Mouse (Mus musculus) MEL (cell line): ENCODE results near the gene Garnl3. TPM values are rescaled to one million over a fixed set of nuclear protein-coding genes. Genes with fewer than 3 reads are reported as not detected.
"Not testable (repeated sequence)": the region's sequence is repeated elsewhere in the genome, so short reads cannot be mapped to it uniquely, and the experiment has no call there.

Source experiments
- DNase-seq: peaks from one replicate; pipeline ENCODE4 v3.0.0; 2011; ENCODE audit warnings: low read depth, low spot score
- H3K27ac ChIP-seq: 2 replicates; pipeline ENCODE4 v1.5.1; 2012; ENCODE audit warnings: low read depth, mild to moderate bottlenecking, control low read depth, low read length, moderate library complexity; ENCODE audit not compliant: control insufficient read depth
- H3K27me3 ChIP-seq, 2 experiments: fragments of 150-350 bp in 1 of 2; sonication (generic) in 1 of 2; 2 replicates each; pipeline ENCODE4 v1.6.1; 2012; ENCODE audit warnings: low read length in 2 of 2, mild to moderate bottlenecking in 2 of 2, improper control_type of control experiment in 1 of 2, moderate library complexity in 1 of 2; ENCODE audit not compliant: insufficient read depth in 2 of 2, control insufficient read depth in 1 of 2
- H3K36me3 ChIP-seq, 2 experiments: 2 replicates each; pipeline ENCODE4 v1.6.1; 2012 to 2014; ENCODE audit warnings: low read length in 2 of 2, improper control_type of control experiment in 1 of 2, inconsistent platforms in 1 of 2, mild to moderate bottlenecking in 1 of 2; ENCODE audit not compliant: insufficient read depth in 2 of 2, control insufficient read depth in 1 of 2
- H3K4me1 ChIP-seq, 2 experiments: fragments of 150-350 bp in 1 of 2; sonication (generic) in 1 of 2; 2 replicates each; pipeline ENCODE4 v1.6.1; 2012; ENCODE audit warnings: low read length in 2 of 2, improper control_type of control experiment in 1 of 2, mild to moderate bottlenecking in 1 of 2; ENCODE audit not compliant: insufficient read depth in 2 of 2, control insufficient read depth in 1 of 2
- H3K4me3 ChIP-seq, 2 experiments: fragments of 150-350 bp in 1 of 2; sonication (generic) in 1 of 2; 2 replicates each; pipeline ENCODE4 v1.5.1; 2012; ENCODE audit warnings: low read depth in 2 of 2, low read length in 2 of 2, mild to moderate bottlenecking in 2 of 2, moderate library complexity in 2 of 2, control low read depth in 1 of 2, improper control_type of control experiment in 1 of 2; ENCODE audit not compliant: control insufficient read depth in 1 of 2, insufficient read depth in 1 of 2
- H3K79me2 ChIP-seq: 2 replicates; pipeline ENCODE4 v1.6.1; 2012; ENCODE audit warnings: mild to moderate bottlenecking, low read length, moderate library complexity; ENCODE audit not compliant: control insufficient read depth, poor library complexity, insufficient read depth
- H3K9ac ChIP-seq: 2 replicates; pipeline ENCODE4 v1.6.1; 2012; ENCODE audit warnings: low read depth, mild to moderate bottlenecking, control low read depth, low read length, moderate library complexity; ENCODE audit not compliant: control insufficient read depth, poor library complexity, severe bottlenecking
- H3K9me3 ChIP-seq: fragments of 150-350 bp; sonication (generic); replicated peaks from 2 replicates; pipeline ENCODE4 v1.6.1; 2012; ENCODE audit warnings: mild to moderate bottlenecking, low read length, improper control_type of control experiment, moderate library complexity; ENCODE audit not compliant: insufficient read depth
- EP300 ChIP-seq, 2 experiments: IDR thresholded peaks; 2 replicates each; pipeline ENCODE4 v1.6.1; 2011; ENCODE audit warnings: improper control_type of control experiment in 2 of 2, low read length in 2 of 2, low read depth in 1 of 2, mild to moderate bottlenecking in 1 of 2
- ETS1 ChIP-seq: IDR thresholded peaks from 2 replicates; pipeline ENCODE4 v1.6.1; 2012; ENCODE audit warnings: low read depth, mild to moderate bottlenecking, inconsistent platforms, low read length, improper control_type of control experiment, moderate library complexity
- GABPA ChIP-seq: IDR thresholded peaks from 2 replicates; pipeline ENCODE4 v1.6.1; 2012; ENCODE audit warnings: low read depth, mild to moderate bottlenecking, inconsistent platforms, low read length, improper control_type of control experiment, moderate library complexity
- HCFC1 ChIP-seq: IDR thresholded peaks from 2 replicates; pipeline ENCODE4 v1.6.1; 2012; ENCODE audit warnings: low read depth, mild to moderate bottlenecking, inconsistent platforms, low read length, improper control_type of control experiment, moderate library complexity
- JUND ChIP-seq: IDR thresholded peaks from 2 replicates; pipeline ENCODE4 v1.6.1; 2011; ENCODE audit warnings: low read depth, mild to moderate bottlenecking, improper control_type of control experiment, low read length
- KAT2A ChIP-seq: conservative IDR thresholded peaks from 2 replicates; pipeline ENCODE4 v1.6.1; 2012; ENCODE audit warnings: low read depth, low read length, improper control_type of control experiment, inconsistent platforms
- MAX ChIP-seq: IDR thresholded peaks from 2 replicates; pipeline ENCODE4 v1.6.1; 2011; ENCODE audit warnings: low read length, improper control_type of control experiment
- MAZ ChIP-seq: IDR thresholded peaks from 2 replicates; pipeline ENCODE4 v1.6.1; 2012; ENCODE audit warnings: low read depth, mild to moderate bottlenecking, inconsistent platforms, low read length, improper control_type of control experiment
- MXI1 ChIP-seq: IDR thresholded peaks from 2 replicates; pipeline ENCODE4 v1.6.1; 2011; ENCODE audit warnings: mild to moderate bottlenecking, low read depth, low read length, improper control_type of control experiment
- MYC ChIP-seq: IDR thresholded peaks from 2 replicates; pipeline ENCODE4 v1.6.1; 2011; ENCODE audit warnings: low read depth, mild to moderate bottlenecking, low read length, improper control_type of control experiment, moderate library complexity
- NELFE ChIP-seq: IDR thresholded peaks from 2 replicates; pipeline ENCODE4 v1.6.1; 2011; ENCODE audit warnings: low read depth, low read length, improper control_type of control experiment
- NRF1 ChIP-seq: IDR thresholded peaks from 2 replicates; pipeline ENCODE4 v1.6.1; 2014; ENCODE audit warnings: low read depth, mild to moderate bottlenecking, inconsistent platforms, low read length, improper control_type of control experiment, moderate library complexity; ENCODE audit not compliant: poor library complexity, insufficient read depth, severe bottlenecking
- POLR2AphosphoS2 ChIP-seq: IDR thresholded peaks from 2 replicates; pipeline ENCODE4 v1.6.1; 2011; ENCODE audit warnings: low read length, improper control_type of control experiment
- TAL1 ChIP-seq: IDR thresholded peaks from 2 replicates; pipeline ENCODE4 v1.6.1; 2012; ENCODE audit warnings: mild to moderate bottlenecking, inconsistent platforms, low read length, moderate library complexity, mixed read lengths
- TCF12 ChIP-seq: IDR thresholded peaks from 2 replicates; pipeline ENCODE4 v1.6.1; 2014; ENCODE audit warnings: low read depth, mild to moderate bottlenecking, inconsistent platforms, low read length, improper control_type of control experiment, moderate library complexity
- USF1 ChIP-seq: IDR thresholded peaks from 2 replicates; pipeline ENCODE4 v1.6.1; 2014; ENCODE audit warnings: low read depth, mild to moderate bottlenecking, inconsistent platforms, low read length, improper control_type of control experiment, moderate library complexity
- USF2 ChIP-seq, 2 experiments: IDR thresholded peaks; 2 replicates each; pipeline ENCODE4 v1.6.1; 2011 to 2012; ENCODE audit warnings: improper control_type of control experiment in 2 of 2, low read length in 2 of 2, borderline replicate concordance in 1 of 2, inconsistent platforms in 1 of 2, low read depth in 1 of 2, mild to moderate bottlenecking in 1 of 2; ENCODE audit not compliant: insufficient read depth in 1 of 2
- ZMIZ1 ChIP-seq: IDR thresholded peaks from 2 replicates; pipeline ENCODE4 v1.6.1; 2012; ENCODE audit warnings: low read depth, mild to moderate bottlenecking, inconsistent platforms, low read length, improper control_type of control experiment, moderate library complexity
- ZNF384 ChIP-seq: IDR thresholded peaks from 2 replicates; pipeline ENCODE4 v1.6.1; 2012; ENCODE audit warnings: low read depth, mild to moderate bottlenecking, inconsistent platforms, low read length, improper control_type of control experiment
- polyA plus RNA-seq, 2 experiments: library from polyadenylated mRNA; stranded (reverse) in 1 of 2; unstranded in 1 of 2; fragments of >175 nt in 1 of 2; fragments of >200 nt in 1 of 2; gene quantifications; 2 replicates each; pipeline versions ENCODE4 v1.2.1 to v1.2.4; 2012; ENCODE audit warnings: low replicate concordance in 2 of 2, low read depth in 1 of 2; ENCODE audit not compliant: insufficient read length in 2 of 2, insufficient read depth in 1 of 2, missing spikeins in 1 of 2
- total RNA-seq: library from RNA; depleted of rRNA; stranded (reverse); fragments of 300-350 nt; gene quantifications from 2 replicates; pipeline ENCODE4 v1.2.3, GENCODE M21; 2012

Garnl3 gene
- total and polyA plus RNA-seq, 3 experiments = 1.5 to 2.3 TPM; not detected in 1

DNA sequence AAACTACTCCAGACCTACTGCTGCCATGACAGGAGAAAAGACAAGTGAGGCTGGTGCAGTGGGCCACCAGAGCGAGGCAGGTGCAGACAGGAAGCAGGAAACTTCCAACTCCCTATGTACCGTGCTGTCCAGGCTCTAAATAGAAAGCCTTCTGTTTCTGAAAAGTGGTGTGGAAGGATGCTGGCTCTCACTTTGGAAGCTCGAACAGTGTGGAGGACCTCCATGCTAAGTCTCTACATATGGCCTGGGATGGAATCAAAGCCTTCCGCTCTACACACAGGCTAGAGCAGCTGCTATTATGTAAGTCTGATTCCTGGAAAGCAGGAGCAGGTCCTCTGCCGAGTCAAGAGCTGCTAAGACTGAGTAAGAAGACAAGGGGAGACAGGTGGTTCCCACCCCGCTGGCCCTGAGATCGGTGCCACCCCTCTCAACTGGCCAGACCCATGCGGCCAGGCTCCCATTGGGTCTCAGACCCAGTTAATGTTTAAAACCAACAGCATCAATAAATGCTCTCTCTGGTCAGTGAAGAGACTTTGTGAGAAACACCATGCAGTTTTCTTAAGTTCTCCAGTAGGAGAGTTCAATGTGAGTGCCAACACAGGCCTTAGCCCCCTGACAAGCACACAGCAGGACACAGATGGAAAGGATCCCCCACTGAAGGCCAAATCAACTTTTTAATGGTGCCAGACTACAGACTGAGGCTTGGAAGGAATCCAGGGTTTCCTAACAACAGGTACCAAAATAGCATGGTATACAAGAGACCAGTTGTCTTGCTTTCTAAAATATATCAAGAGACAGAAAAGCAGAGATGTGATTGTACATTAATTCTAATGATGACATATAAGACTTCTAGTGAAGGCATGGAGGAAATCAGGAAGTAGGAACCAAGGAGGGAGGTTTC, 40.6 kb downstream of the Garnl3 start:
- Histone ChIP-seq H3K27me3 (no peaks in the 10 kb centered on the region), H3K4me1 (no peaks in the 10 kb centered on the region), H3K9me3 (no peaks in the 10 kb centered on the region), H3K4me3 (no peak overlapping the region), H3K27ac (no peak overlapping the region), H3K79me2 (no peaks in the 10 kb centered on the region), H3K36me3 (no peaks in the 10 kb centered on the region), H3K9ac (no peak overlapping the region)
- DNase-seq = no peak
- TF ChIP-seq HCFC1 (no peak), ZMIZ1 (no peak), MXI1 (no peak)

GRCm38 (mm10) chr2:33090033-33090400, 41.4 kb downstream of the Garnl3 start:
- H3K27ac ChIP-seq, H3K9ac ChIP-seq, DNase-seq, H3K4me3 ChIP-seq, H3K36me3 ChIP-seq, H3K79me2 ChIP-seq, H3K27me3 ChIP-seq, H3K4me1 ChIP-seq, H3K9me3 ChIP-seq: not testable (repeated sequence)
- peak; percentile 74 for TF ChIP-seq ZNF384

GRCm38 (mm10) chr2:33089356-33090032, 42.0 kb downstream of the Garnl3 start:
- Histone ChIP-seq H3K9ac (no peak overlapping the region), H3K79me2 (no peaks in the 10 kb centered on the region), H3K27ac (no peak overlapping the region), H3K9me3 (no peaks in the 10 kb centered on the region), H3K4me3 (no peak overlapping the region), H3K27me3 (no peaks in the 10 kb centered on the region), H3K4me1 (no peaks in the 10 kb centered on the region), H3K36me3 (no peaks in the 10 kb centered on the region)
- no peak for DNase-seq
- TF ChIP-seq ETS1 = no peak
- TF ChIP-seq MAX = no peak
- TF ChIP-seq ZMIZ1 = no peak
- TF ChIP-seq KAT2A = no peak
- no peak for TF ChIP-seq NRF1
- no peak for TF ChIP-seq USF2 (IDR thresholded peaks at IDR 0.05; ENCODE audit: borderline replicate concordance in 1 of 2, insufficient read depth in 1 of 2, low read depth in 1 of 2, low read length in 2 of 2)
- no peak for TF ChIP-seq MAZ
- no peak for TF ChIP-seq TAL1
- TF ChIP-seq GABPA = no peak
- no peak for TF ChIP-seq NELFE
- no peak for TF ChIP-seq USF1
- no peak for TF ChIP-seq JUND
- no peak for TF ChIP-seq EP300 (IDR thresholded peaks at IDR 0.05; ENCODE audit: low read depth in 1 of 2, low read length in 2 of 2)
- no peak for TF ChIP-seq MYC
- TF ChIP-seq POLR2AphosphoS2 = no peak
- no peak for TF ChIP-seq TCF12
